Mouse (Mus musculus): ENCODE measurements around the gene Ckap2l.

The Ckap2l gene

DNA sequence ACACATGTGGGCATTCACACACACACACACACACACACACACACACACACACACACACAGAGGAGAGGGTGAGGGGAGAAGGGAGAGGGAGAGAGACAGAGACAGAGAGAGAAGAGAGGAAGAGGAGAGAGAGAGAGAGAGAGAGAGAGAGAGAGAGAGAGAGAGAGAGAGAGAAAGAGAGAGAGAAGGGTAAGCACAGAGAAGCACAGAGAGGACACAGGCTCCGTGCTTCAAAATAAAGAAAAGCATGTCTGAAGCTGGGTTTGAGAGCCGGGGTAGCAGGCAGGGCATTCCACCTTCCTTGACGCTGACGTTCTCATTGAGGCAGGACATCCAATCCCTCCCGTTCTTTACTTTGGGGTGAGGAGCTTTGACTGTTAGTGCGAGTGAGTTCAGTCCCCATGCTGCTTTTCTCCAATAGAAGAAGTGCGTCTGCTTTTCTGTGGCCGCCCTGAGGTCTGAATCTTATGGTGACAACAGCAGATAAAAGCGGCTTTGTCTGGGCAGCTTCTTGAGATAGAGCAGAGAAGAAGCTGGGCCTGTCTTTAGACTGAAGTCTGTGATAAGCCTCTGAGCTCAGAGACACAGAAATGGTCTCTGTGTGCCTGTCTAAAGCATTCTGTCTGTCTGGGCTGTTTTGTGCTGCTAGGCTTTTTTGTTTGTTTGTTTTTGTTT is 63.1 kb downstream of the Ckap2l start:
- DNase-seq (ENCODE audit: low read depth, low spot score) = no peak

DNA sequence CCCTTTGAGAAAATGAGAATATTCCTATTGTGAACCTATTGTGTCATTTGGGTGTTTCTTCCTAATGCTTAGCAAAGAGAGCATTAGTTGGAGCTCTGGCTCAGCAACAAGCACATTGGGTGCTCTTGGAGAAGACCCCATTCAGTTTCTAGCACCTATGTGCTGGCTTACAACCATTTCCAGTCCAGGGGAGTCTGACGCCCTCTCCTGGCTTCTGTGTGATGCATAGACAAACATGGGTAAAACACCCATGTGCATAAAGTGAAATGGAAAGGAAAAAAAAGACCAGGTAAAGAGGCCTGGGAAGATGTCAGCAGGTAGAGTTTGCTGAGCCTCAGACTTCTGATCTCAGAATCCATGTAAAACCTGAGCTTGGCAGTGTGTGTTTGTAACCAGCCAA is 63.8 kb downstream of the Ckap2l start:
- no peak for DNase-seq (ENCODE audit: low read depth, low spot score)

DNA sequence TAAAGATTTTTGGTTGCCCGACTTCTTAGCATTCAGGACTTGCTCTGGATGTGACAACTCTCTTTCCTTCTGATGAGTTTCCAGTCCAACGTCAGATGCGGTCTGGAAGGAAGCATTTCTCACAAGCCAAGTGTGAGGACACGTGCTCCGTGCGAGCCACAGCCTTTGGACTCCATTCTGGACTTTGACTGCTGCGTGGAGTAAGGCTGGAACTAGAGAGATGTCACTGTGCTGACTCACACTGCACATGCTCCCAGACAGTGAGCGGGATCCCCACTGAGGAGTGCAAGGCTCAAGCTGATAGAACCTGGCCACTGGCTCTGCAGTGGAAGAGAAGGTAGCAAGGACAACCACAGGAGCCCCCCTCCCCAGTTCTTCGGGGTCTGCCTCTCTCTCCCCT is 64.5 kb downstream of the Ckap2l start:
- no peak for DNase-seq (ENCODE audit: low read depth, low spot score)

DNA sequence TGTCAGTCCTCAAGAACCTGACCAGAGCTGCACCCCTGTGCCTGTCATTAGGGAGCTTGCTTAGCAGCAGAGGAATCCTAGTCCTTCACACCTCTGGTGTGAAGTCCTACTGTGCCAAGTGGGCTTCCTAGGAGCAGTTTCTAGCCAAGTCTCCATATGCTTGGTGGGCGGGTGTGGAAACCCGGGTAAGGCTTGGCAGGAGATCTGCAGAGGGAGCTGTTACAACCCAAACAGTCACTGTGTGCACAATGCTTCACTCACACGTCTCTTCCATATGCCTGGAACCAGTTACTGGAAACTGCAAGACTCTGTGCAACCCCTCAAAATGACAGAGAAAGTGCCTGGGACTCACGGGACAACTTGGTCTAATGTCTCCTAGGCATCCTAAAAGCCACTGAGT is 65.0 kb downstream of the Ckap2l start:
- no peak for DNase-seq (ENCODE audit: low read depth, low spot score)

DNA sequence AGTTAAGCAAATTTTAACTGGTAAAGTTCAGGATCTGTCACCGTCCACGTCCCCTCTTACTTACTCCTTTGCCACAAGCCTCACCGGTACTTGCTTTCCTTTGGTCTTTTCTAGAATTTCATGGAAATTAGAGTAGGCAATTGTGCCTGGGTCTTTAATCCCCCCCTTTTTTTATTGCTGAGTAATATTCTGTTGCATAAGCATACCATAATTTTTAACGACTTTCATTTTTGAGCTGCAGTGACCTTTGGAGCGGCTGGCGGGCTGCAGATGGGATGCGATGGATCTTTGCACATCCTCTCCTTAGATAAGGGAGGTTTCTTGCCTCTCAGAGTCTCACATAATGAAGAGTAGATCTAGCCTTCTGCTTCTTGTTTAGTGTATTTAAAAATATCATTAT is 67.7 kb downstream of the Ckap2l start:
- no peak for DNase-seq (ENCODE audit: low read depth, low spot score)

DNA sequence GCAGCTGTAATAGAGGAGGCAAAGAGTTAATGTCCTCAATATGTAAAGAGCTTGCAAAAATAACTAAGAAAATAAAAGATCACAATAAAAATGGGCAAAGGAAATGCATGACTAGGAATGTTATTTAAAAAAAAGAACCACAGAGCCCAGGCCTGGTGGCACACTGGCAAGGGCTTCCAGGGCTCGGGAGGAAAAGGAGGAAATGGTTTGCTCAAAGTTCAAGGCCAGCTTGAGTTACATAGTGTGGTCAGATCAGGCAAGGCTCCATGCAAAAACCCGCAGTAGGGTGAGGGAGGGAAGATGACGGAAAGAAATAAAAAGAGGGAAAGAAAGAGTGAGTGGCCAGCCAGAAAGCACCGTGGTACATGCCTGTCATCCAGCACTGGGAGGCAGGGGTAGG is 68.4 kb downstream of the Ckap2l start:
- DNase-seq (ENCODE audit: low read depth, low spot score) = no peak

DNA sequence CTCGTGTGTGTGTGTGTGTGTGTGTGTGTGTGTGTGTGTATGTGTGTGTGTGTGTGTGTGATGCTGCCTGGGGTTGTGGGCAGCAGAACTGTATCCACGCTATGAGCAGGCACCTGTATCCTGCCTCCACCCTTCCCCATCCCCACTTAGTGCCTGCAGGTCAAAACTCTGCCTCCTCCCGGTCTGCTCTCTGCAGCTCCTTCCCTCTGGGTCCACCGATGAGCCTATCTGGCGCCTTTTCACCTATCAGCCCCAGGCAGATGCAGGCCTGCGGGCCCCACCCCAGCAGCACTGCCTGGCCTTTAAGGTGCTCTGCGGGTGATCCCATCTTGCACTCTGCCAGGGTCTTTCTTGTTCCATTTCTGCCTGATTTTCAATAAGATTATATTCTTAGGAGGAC is 69.3 kb downstream of the Ckap2l start:
- no peak for DNase-seq (ENCODE audit: low read depth, low spot score)

DNA sequence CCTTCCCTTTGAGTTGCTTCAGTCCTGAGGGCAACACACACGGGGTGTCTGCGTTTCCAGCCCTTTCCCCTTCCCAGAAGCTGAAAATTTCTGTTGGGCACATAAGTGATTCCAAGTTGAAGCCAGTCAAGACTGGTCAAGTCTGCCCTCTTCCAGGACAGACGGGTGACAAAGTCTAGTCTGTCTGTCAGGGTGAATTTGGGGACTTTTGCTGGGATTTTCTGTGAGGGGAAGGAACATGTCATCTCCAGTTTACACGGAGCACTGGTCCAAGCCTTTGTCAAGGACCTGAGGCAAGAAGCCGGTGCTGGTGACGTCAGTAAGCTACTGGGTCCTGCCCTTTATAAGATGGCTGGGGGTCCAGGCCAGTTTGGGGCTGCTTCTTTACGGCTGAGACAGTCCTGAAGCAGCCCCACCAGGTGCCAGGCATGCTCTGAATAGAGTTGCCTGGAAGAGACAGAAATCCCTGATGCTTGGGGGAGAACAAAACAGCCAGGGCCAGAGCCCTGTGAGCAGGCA is 69.9 kb downstream of the Ckap2l start:
- DNase-seq (ENCODE audit: low read depth, low spot score) = no peak

DNA sequence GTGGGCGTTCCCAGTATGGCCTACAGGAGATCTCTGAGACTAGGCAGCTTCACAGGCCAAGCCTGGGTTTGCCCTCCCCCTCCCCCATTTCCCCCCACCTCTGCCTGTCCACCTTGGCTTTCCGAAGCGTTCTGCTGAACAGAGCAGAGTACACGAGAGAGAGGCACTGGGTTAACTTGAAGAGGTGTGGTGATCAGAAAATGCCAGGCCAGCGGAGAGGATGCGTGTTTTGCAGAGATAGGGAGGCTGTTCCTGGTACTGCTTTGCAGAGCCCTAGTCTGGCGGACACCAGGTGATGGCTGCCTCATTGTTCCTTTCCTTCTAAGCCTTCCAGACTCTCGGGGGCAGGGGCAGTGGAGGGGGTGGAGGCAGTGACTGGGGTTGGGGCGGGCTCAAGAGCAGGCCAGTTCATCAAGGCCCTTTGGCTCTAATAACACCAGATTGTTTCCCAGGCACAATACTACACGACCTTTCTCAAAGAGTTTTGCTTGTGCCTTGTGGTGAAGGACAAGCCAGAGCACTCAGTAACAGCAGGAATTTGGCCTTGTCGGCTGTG is 70.6 kb downstream of the Ckap2l start:
- no peak for DNase-seq (ENCODE audit: low read depth, low spot score)

DNA sequence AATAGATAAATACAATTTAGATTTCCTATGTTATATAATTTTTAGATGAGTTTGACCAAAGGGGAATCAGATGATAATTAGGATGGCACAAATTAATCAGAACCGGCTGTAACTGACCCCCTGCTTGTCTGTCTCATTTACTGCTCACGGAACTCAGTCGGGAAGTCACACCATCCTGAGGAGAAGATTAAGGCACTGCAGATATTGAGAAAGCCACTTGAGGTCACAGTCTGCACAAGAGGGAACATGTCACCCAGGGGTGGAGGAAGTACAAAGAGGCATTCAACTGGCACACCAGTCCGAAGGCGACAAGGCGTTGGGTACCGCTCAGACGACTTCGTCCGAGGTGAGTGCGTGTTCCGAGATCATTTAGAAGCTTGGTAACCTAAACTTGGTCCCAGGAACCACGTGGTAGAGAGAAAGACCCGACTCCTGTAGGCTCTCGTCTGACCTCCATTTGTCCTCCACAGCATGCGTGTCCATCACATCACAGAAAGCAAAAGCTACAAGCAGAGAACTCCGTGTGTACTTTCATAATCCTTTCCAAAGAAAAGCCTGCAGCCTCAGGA is 71.7 kb downstream of the Ckap2l start:
- no peak for DNase-seq (ENCODE audit: low read depth, low spot score)

DNA sequence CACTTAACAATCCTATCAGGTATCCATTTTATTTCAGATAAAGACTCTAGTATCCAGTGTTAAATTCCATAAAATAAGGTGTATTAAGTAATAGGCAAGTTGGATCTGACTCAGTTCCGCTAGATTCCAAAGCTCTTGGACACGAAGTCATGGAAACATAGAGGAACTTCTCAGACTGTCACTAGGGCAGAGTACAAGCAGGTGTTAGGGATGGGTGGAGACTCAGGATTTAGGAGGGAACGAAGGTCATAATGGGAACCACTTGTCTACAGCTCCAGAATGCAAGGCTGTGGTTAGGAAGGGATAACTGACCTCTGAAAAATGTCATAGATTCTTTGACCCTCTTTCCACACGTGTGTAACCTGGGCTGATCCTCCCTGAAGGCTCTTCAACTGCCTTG is 72.8 kb downstream of the Ckap2l start:
- no peak for DNase-seq (ENCODE audit: low read depth, low spot score)

DNA sequence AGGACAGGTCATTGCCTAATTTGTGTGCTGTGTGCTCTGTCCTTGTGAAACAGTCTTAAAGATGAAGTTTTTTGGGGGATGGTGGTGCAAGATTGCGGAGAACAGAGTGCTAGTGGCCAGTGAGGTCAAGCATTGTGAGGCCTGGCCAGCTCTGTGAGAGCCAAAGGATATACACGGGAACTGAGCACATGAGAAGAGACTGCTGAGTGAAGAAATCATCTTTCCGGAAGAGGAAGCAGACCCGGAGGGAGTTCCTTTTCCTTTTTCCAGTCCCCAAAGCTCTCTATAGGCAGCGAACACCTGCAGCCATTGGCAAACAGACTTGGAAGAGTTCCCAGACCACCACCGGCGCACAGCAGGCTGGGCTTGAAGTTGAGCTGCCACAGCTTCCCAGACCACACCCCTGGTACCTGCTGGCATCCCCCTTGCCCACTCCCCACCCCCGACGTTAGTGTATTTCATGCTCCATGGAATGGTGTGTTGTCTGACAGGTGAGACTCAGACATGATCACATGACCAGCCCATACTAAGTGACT is 75.8 kb downstream of the Ckap2l start:
- DNase-seq (ENCODE audit: low read depth, low spot score) = no peak

DNA sequence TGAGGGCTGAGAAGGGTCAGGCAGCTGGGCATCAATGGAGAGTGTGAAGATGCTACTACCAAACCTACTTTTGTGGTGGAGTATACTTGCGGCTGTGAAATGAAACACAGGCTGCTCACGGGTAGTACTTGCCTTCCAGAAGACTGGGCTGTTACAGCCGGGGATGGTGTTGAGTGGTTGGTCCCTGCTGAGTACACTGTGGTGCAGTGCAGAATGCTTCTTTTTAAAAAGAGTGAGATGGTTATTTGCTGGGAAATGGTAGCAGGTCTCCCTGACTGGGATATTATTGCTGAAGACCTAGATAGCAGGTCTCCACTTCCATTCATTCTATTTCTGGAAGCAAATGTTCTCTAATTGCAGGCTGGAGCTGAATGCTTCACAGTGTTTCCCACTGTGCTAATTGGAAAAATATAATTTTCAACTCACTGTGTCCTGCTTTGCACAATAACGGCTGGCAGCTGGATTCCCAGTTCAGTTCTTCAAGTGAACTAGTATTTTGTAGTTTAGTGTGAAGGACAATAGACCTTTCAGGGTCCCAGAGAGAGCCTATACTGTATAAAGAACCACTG is 78.4 kb downstream of the Ckap2l start:
- DNase-seq (ENCODE audit: low read depth, low spot score) = no peak

Measured in 3T3-L1 (cell line).